Mouse (Mus musculus) CH12.LX (cell line): ENCODE measurements around the gene Ptprm. TPM values are rescaled to one million over a fixed set of nuclear protein-coding genes. Genes with fewer than 3 reads are reported as not detected.

Experiments used
- DNase-seq: peaks from one replicate; pipeline ENCODE4 v3.0.0-alpha.2; 2013; ENCODE audit errors: extremely low read depth
- H3K27ac ChIP-seq: 2 replicates; pipeline ENCODE4 v1.5.1; 2012; ENCODE audit warnings: low read depth, mild to moderate bottlenecking, control low read depth, moderate library complexity; ENCODE audit not compliant: insufficient read depth
- H3K27me3 ChIP-seq: replicated peaks from 2 replicates; pipeline ENCODE3; 2012; ENCODE audit warnings: inconsistent platforms
- H3K36me3 ChIP-seq, 2 experiments: replicated peaks in 1 of 2; 2 replicates each; pipeline versions ENCODE3 to v1.6.1; 2012; ENCODE audit warnings: inconsistent platforms in 1 of 2, low read length in 1 of 2, mild to moderate bottlenecking in 1 of 2, mixed read lengths in 1 of 2, moderate library complexity in 1 of 2; ENCODE audit not compliant: control insufficient read depth in 1 of 2, insufficient read depth in 1 of 2
- H3K4me1 ChIP-seq, 2 experiments: 2 replicates each; pipeline ENCODE4 v1.6.1; 2012; ENCODE audit warnings: inconsistent platforms in 1 of 2, moderate library complexity in 1 of 2; ENCODE audit not compliant: insufficient read depth in 2 of 2, control insufficient read depth in 1 of 2
- H3K4me2 ChIP-seq: 2 replicates; pipeline ENCODE4 v1.6.1; 2012; ENCODE audit warnings: low read depth, mild to moderate bottlenecking, control low read depth; ENCODE audit not compliant: poor library complexity, insufficient read depth, severe bottlenecking
- H3K4me3 ChIP-seq, 3 experiments: fragments of 150-350 bp in 1 of 3; sonication (generic) in 1 of 3; replicated peaks in 1 of 3; 2 replicates each; pipeline versions ENCODE3 to v1.5.1; 2011 to 2012; ENCODE audit warnings: low read depth in 2 of 3, low read length in 2 of 3, mild to moderate bottlenecking in 2 of 3, moderate library complexity in 2 of 3, control low read depth in 1 of 3, improper control_type of control experiment in 1 of 3, inconsistent platforms in 1 of 3, mixed read lengths in 1 of 3; ENCODE audit not compliant: poor library complexity in 1 of 3
- H3K79me2 ChIP-seq: replicated peaks from 2 replicates; pipeline ENCODE4 v1.6.1; 2012; ENCODE audit warnings: mild to moderate bottlenecking, moderate library complexity; ENCODE audit not compliant: control insufficient read depth, poor library complexity, insufficient read depth, severe bottlenecking; ENCODE audit errors: extremely low read depth
- H3K9ac ChIP-seq: 2 replicates; pipeline ENCODE4 v1.6.1; 2012; ENCODE audit warnings: low read depth, mild to moderate bottlenecking, control low read depth, moderate library complexity; ENCODE audit not compliant: insufficient read depth
- H3K9me3 ChIP-seq: replicated peaks from 2 replicates; pipeline ENCODE3; 2012; ENCODE audit warnings: low read length, inconsistent platforms, mixed read lengths
- BHLHE40 ChIP-seq: IDR thresholded peaks from 2 replicates; pipeline ENCODE4 v1.6.1; 2011; ENCODE audit warnings: mild to moderate bottlenecking, low read depth, low read length, improper control_type of control experiment
- CHD1 ChIP-seq: IDR thresholded peaks from 2 replicates; pipeline ENCODE4 v1.6.1; 2012; ENCODE audit warnings: low read depth, low read length, improper control_type of control experiment, inconsistent platforms
- CHD2 ChIP-seq: IDR thresholded peaks from 2 replicates; pipeline ENCODE4 v1.6.1; 2011; ENCODE audit warnings: low read length, improper control_type of control experiment
- E2F4 ChIP-seq: IDR thresholded peaks from 2 replicates; pipeline ENCODE4 v1.6.1; 2011; ENCODE audit warnings: low read depth, low read length, improper control_type of control experiment; ENCODE audit not compliant: insufficient replicate concordance
- GABPA ChIP-seq: IDR thresholded peaks from 2 replicates; pipeline ENCODE4 v1.6.1; 2012; ENCODE audit warnings: low read depth, low read length, improper control_type of control experiment, inconsistent platforms; ENCODE audit not compliant: insufficient replicate concordance
- IRF4 ChIP-seq: IDR thresholded peaks from 2 replicates; pipeline ENCODE4 v1.6.1; 2014; ENCODE audit warnings: low read depth, mild to moderate bottlenecking, inconsistent platforms, low read length, improper control_type of control experiment
- JUN ChIP-seq: IDR thresholded peaks from 2 replicates; pipeline ENCODE4 v1.6.1; 2011; ENCODE audit warnings: low read depth, mild to moderate bottlenecking, low read length, improper control_type of control experiment, moderate library complexity; ENCODE audit not compliant: insufficient read depth
- JUND ChIP-seq: conservative IDR thresholded peaks from 2 replicates; pipeline ENCODE4 v1.6.1; 2011; ENCODE audit warnings: low read depth, low read length, improper control_type of control experiment
- MAX ChIP-seq: IDR thresholded peaks from 2 replicates; pipeline ENCODE4 v1.6.1; 2011; ENCODE audit warnings: low read length, improper control_type of control experiment
- MAZ ChIP-seq: IDR thresholded peaks from 2 replicates; pipeline ENCODE4 v1.6.1; 2012; ENCODE audit warnings: low read depth, mild to moderate bottlenecking, inconsistent platforms, low read length, improper control_type of control experiment, moderate library complexity
- MYC ChIP-seq: IDR thresholded peaks from 2 replicates; pipeline ENCODE4 v1.6.1; 2011; ENCODE audit warnings: low read depth, mild to moderate bottlenecking, improper control_type of control experiment, low read length
- NELFE ChIP-seq: IDR thresholded peaks from 2 replicates; pipeline ENCODE4 v1.6.1; 2011; ENCODE audit warnings: low read depth, low read length, improper control_type of control experiment
- NRF1 ChIP-seq: IDR thresholded peaks from 2 replicates; pipeline ENCODE4 v1.6.1; 2014; ENCODE audit warnings: low read depth, mild to moderate bottlenecking, inconsistent platforms, low read length, improper control_type of control experiment, moderate library complexity
- RAD21 ChIP-seq: IDR thresholded peaks from 2 replicates; pipeline ENCODE4 v1.6.1; 2011; ENCODE audit warnings: low read depth, mild to moderate bottlenecking, low read length, improper control_type of control experiment, moderate library complexity
- TBP ChIP-seq: conservative IDR thresholded peaks from 2 replicates; pipeline ENCODE4 v1.6.1; 2011; ENCODE audit warnings: low read depth, low read length, improper control_type of control experiment
- TCF12 ChIP-seq: IDR thresholded peaks from 2 replicates; pipeline ENCODE4 v1.6.1; 2014; ENCODE audit warnings: low read depth, mild to moderate bottlenecking, inconsistent platforms, low read length, improper control_type of control experiment
- ZKSCAN1 ChIP-seq: IDR thresholded peaks from 2 replicates; pipeline ENCODE4 v1.6.1; 2012; ENCODE audit warnings: low read depth, inconsistent platforms, low read length, improper control_type of control experiment, borderline replicate concordance
- dilution Hi-C: fragments of 300-500 bp; cut with MboI; formaldehyde crosslinking; loops from 2 replicates; pipeline ENCODE4 v1.14.3; 2020; ENCODE audit warnings: low sequenced_read_pairs; ENCODE audit not compliant: extremely low pct_unique_long_range_greater_than_20kb, extremely low pct_ligation_motif_present
- in situ Hi-C: fragments of 300-500 bp; cut with MboI; formaldehyde crosslinking; loops from 3 replicates; pipeline ENCODE4 v1.14.3; 2019; ENCODE audit warnings: low sequenced_read_pairs, low pct_ligation_motif_present, low pct_unique_long_range_greater_than_20kb, mixed read lengths
- polyA plus RNA-seq: library from polyadenylated mRNA; unstranded; fragments of >175 nt; gene quantifications from 2 replicates; pipeline ENCODE4 v1.2.1, GENCODE M21; 2012; ENCODE audit warnings: low read depth; ENCODE audit not compliant: insufficient read length
- total RNA-seq, 2 experiments: library from RNA; depleted of rRNA; stranded (reverse); fragments of 300-350 nt in 1 of 2; fragments of >200 nt in 1 of 2; gene quantifications; 2 replicates each; pipeline ENCODE4 v1.2.3; 2012 to 2014

The Ptprm gene
- total and polyA plus RNA-seq, 3 experiments, result not detected

DNA sequence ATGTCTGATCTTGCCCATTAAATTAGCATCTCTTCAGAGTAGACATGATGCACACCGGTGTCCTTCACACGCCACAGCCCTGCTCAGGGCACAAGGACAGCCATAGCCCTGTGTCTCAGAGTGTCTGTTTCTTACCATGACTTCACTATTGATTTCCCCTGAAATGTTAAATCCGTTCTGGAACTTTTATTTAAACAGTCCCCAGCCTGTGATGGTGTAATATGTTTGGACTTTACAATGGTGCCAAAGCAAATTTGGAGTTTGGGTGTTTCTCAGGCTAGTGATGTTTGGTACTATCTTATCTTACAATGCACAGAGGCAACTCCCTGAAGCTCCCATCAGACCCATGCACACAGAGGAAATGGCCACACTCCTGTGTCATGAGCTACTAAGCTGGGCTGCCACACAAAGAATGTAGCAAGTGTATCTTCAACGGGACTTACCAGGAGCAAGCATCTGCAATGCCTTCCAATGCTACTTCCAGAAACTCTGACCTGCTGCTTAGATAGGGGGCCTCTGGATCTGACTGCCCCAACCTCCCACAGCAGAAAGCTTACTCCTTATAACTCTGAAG, 212.0 kb downstream of the Ptprm start:
- no peak overlapping the region for H3K27ac ChIP-seq
- H3K36me3 ChIP-seq, result no peaks in the 10 kb centered on the region
- no peak for DNase-seq
- in situ Hi-C loops, result no loop called here
- H3K4me2 ChIP-seq, result no peak overlapping the region
- H3K4me1 ChIP-seq, result no peaks in the 10 kb centered on the region
- H3K9me3 ChIP-seq, result peaks cover 45% of the 10 kb centered on the region
- dilution Hi-C loops, result no loop called here
- no peak overlapping the region for H3K9ac ChIP-seq
- no peaks in the 10 kb centered on the region for H3K27me3 ChIP-seq
- H3K79me2 ChIP-seq, result no peaks in the 10 kb centered on the region
- no peak overlapping the region for H3K4me3 ChIP-seq
- no peak for TF ChIP-seq E2F4
- TF ChIP-seq JUN, result no peak
- TF ChIP-seq CHD1, result no peak
- no peak for TF ChIP-seq CHD2
- no peak for TF ChIP-seq BHLHE40
- TF ChIP-seq NRF1, result no peak
- TF ChIP-seq GABPA, result no peak
- TF ChIP-seq JUND, result no peak
- TF ChIP-seq NELFE, result no peak
- TF ChIP-seq TBP, result no peak
- TF ChIP-seq MYC, result no peak
- TF ChIP-seq MAZ, result no peak
- no peak for TF ChIP-seq TCF12
- no peak for TF ChIP-seq IRF4

DNA sequence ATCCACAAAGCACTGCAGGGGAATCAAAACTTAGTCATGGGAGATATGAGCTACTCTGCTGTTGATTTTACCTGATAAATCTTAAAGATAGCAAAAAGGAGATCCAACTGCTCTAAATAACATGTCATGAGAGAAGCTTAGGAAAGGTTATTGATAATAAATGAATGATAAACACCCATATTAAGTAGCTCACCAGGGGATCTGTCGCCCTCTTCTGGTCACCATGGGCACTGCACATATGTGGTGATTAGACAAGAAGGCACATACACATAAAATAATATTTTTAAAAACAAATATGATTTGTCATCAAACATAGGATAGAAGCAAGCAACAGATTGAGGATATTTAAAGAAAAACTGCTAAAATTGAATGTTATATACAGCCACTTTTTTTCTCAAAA, 213.8 kb downstream of the Ptprm start:
- H3K4me3 ChIP-seq, result no peak overlapping the region
- DNase-seq, result no peak
- in situ Hi-C loops (no loop called here), dilution Hi-C loops (no loop called here)
- H3K4me1 ChIP-seq, result no peaks in the 10 kb centered on the region
- TF ChIP-seq ZKSCAN1 (no peak), RAD21 (no peak), CHD2 (no peak), MAX (no peak), IRF4 (no peak)
- TF ChIP-seq, all 38 proteins: peak for 0
- Histone ChIP-seq H3K27ac (no peak overlapping the region), H3K9ac (no peak overlapping the region), H3K9me3 (peaks cover 60% of the 10 kb centered on the region), H3K79me2 (no peaks in the 10 kb centered on the region), H3K4me2 (no peak overlapping the region), H3K36me3 (no peaks in the 10 kb centered on the region), H3K27me3 (no peaks in the 10 kb centered on the region)
